Mouse (Mus musculus) CH12.LX (cell line): ENCODE measurements at regions not wholly inside any gene's neighbourhood (a gene's known extent, or its start where the extent isn't known, plus 50 kb on each side); places are given as distances from the start of the nearest gene placed in this dataset.

Experiments used
- DNase-seq: peaks from one replicate; pipeline ENCODE4 v3.0.0-alpha.2; 2013; ENCODE audit errors: extremely low read depth
- H3K27ac ChIP-seq: 2 replicates; pipeline ENCODE4 v1.5.1; 2012; ENCODE audit warnings: low read depth, mild to moderate bottlenecking, control low read depth, moderate library complexity; ENCODE audit not compliant: insufficient read depth
- H3K27me3 ChIP-seq: replicated peaks from 2 replicates; pipeline ENCODE3; 2012; ENCODE audit warnings: inconsistent platforms
- H3K36me3 ChIP-seq, 2 experiments: replicated peaks in 1 of 2; 2 replicates each; pipeline versions ENCODE3 to v1.6.1; 2012; ENCODE audit warnings: inconsistent platforms in 1 of 2, low read length in 1 of 2, mild to moderate bottlenecking in 1 of 2, mixed read lengths in 1 of 2, moderate library complexity in 1 of 2; ENCODE audit not compliant: control insufficient read depth in 1 of 2, insufficient read depth in 1 of 2
- H3K4me1 ChIP-seq, 2 experiments: 2 replicates each; pipeline ENCODE4 v1.6.1; 2012; ENCODE audit warnings: inconsistent platforms in 1 of 2, moderate library complexity in 1 of 2; ENCODE audit not compliant: insufficient read depth in 2 of 2, control insufficient read depth in 1 of 2
- H3K4me2 ChIP-seq: 2 replicates; pipeline ENCODE4 v1.6.1; 2012; ENCODE audit warnings: low read depth, mild to moderate bottlenecking, control low read depth; ENCODE audit not compliant: poor library complexity, insufficient read depth, severe bottlenecking
- H3K4me3 ChIP-seq, 3 experiments: fragments of 150-350 bp in 1 of 3; sonication (generic) in 1 of 3; replicated peaks in 1 of 3; 2 replicates each; pipeline versions ENCODE3 to v1.5.1; 2011 to 2012; ENCODE audit warnings: low read depth in 2 of 3, low read length in 2 of 3, mild to moderate bottlenecking in 2 of 3, moderate library complexity in 2 of 3, control low read depth in 1 of 3, improper control_type of control experiment in 1 of 3, inconsistent platforms in 1 of 3, mixed read lengths in 1 of 3; ENCODE audit not compliant: poor library complexity in 1 of 3
- H3K79me2 ChIP-seq: replicated peaks from 2 replicates; pipeline ENCODE4 v1.6.1; 2012; ENCODE audit warnings: mild to moderate bottlenecking, moderate library complexity; ENCODE audit not compliant: control insufficient read depth, poor library complexity, insufficient read depth, severe bottlenecking; ENCODE audit errors: extremely low read depth
- H3K9ac ChIP-seq: 2 replicates; pipeline ENCODE4 v1.6.1; 2012; ENCODE audit warnings: low read depth, mild to moderate bottlenecking, control low read depth, moderate library complexity; ENCODE audit not compliant: insufficient read depth
- H3K9me3 ChIP-seq: replicated peaks from 2 replicates; pipeline ENCODE3; 2012; ENCODE audit warnings: low read length, inconsistent platforms, mixed read lengths
- CHD1 ChIP-seq: IDR thresholded peaks from 2 replicates; pipeline ENCODE4 v1.6.1; 2012; ENCODE audit warnings: low read depth, low read length, improper control_type of control experiment, inconsistent platforms
- CTCF ChIP-seq, 2 experiments: IDR thresholded peaks in 1 of 2; conservative IDR thresholded peaks in 1 of 2; 2 replicates each; pipeline ENCODE4 v1.5.1; 2011 to 2012; ENCODE audit warnings: low read depth in 2 of 2, low read length in 2 of 2, improper control_type of control experiment in 1 of 2, inconsistent platforms in 1 of 2, mild to moderate bottlenecking in 1 of 2, moderate library complexity in 1 of 2
- ETS1 ChIP-seq: conservative IDR thresholded peaks from 2 replicates; pipeline ENCODE4 v1.6.1; 2012; ENCODE audit warnings: low read depth, mild to moderate bottlenecking, inconsistent platforms, low read length, improper control_type of control experiment, moderate library complexity
- JUN ChIP-seq: IDR thresholded peaks from 2 replicates; pipeline ENCODE4 v1.6.1; 2011; ENCODE audit warnings: low read depth, mild to moderate bottlenecking, low read length, improper control_type of control experiment, moderate library complexity; ENCODE audit not compliant: insufficient read depth
- JUND ChIP-seq: conservative IDR thresholded peaks from 2 replicates; pipeline ENCODE4 v1.6.1; 2011; ENCODE audit warnings: low read depth, low read length, improper control_type of control experiment
- KAT2A ChIP-seq: IDR thresholded peaks from 2 replicates; pipeline ENCODE4 v1.6.1; 2012; ENCODE audit warnings: low read length, improper control_type of control experiment, inconsistent platforms; ENCODE audit not compliant: insufficient replicate concordance
- MAFK ChIP-seq: IDR thresholded peaks from 2 replicates; pipeline ENCODE4 v1.6.1; 2011; ENCODE audit warnings: low read length, improper control_type of control experiment; ENCODE audit not compliant: insufficient replicate concordance
- MAZ ChIP-seq: IDR thresholded peaks from 2 replicates; pipeline ENCODE4 v1.6.1; 2012; ENCODE audit warnings: low read depth, mild to moderate bottlenecking, inconsistent platforms, low read length, improper control_type of control experiment, moderate library complexity
- MEF2A ChIP-seq: IDR thresholded peaks from 2 replicates; pipeline ENCODE4 v1.6.1; 2014; ENCODE audit warnings: low read depth, mild to moderate bottlenecking, inconsistent platforms, low read length, improper control_type of control experiment, borderline replicate concordance
- NRF1 ChIP-seq: IDR thresholded peaks from 2 replicates; pipeline ENCODE4 v1.6.1; 2014; ENCODE audit warnings: low read depth, mild to moderate bottlenecking, inconsistent platforms, low read length, improper control_type of control experiment, moderate library complexity
- TBP ChIP-seq: conservative IDR thresholded peaks from 2 replicates; pipeline ENCODE4 v1.6.1; 2011; ENCODE audit warnings: low read depth, low read length, improper control_type of control experiment
- ZC3H11A ChIP-seq: IDR thresholded peaks from 2 replicates; pipeline ENCODE4 v1.6.1; 2012; ENCODE audit warnings: low read depth, mild to moderate bottlenecking, inconsistent platforms, low read length, improper control_type of control experiment
- ZKSCAN1 ChIP-seq: IDR thresholded peaks from 2 replicates; pipeline ENCODE4 v1.6.1; 2012; ENCODE audit warnings: low read depth, inconsistent platforms, low read length, improper control_type of control experiment, borderline replicate concordance
- ZNF384 ChIP-seq: IDR thresholded peaks from 2 replicates; pipeline ENCODE4 v1.6.1; 2012; ENCODE audit warnings: low read depth, low read length, improper control_type of control experiment, inconsistent platforms
- dilution Hi-C: fragments of 300-500 bp; cut with MboI; formaldehyde crosslinking; loops from 2 replicates; pipeline ENCODE4 v1.14.3; 2020; ENCODE audit warnings: low sequenced_read_pairs; ENCODE audit not compliant: extremely low pct_unique_long_range_greater_than_20kb, extremely low pct_ligation_motif_present
- in situ Hi-C: fragments of 300-500 bp; cut with MboI; formaldehyde crosslinking; loops from 3 replicates; pipeline ENCODE4 v1.14.3; 2019; ENCODE audit warnings: low sequenced_read_pairs, low pct_ligation_motif_present, low pct_unique_long_range_greater_than_20kb, mixed read lengths

DNA sequence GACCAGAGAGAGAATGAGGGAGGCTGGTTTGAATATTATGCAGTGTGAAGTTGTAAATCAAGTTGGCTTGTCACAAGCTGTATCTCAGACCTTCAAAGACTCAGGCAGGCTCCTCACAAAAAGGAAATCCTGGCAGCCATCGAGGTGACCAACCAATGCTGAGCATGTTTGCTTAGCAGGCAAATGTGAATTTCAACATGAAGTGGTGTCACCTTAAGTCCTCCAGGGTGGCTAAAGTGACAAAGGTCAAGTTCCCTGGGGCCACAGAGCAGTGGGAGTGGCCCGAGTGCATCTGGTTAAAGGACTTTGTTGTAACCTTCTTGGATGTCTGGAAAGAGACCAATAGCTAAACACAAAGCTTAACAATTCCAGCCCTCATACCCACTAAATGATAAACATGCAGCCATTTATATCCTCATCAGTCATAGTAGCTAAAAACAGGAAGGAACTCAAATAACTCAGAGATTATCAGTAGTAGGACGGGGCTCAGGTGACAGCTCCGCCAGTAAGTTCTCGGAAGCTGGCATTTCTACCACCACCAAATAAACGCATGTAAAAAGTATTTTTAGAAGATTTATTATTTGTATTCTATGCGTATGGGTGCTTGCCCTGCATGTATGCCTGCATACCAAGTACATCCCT lies 258.6 kb upstream of the Stt3b start:
- Histone ChIP-seq H3K9ac (no peak overlapping the region), H3K4me1 (peaks cover 0 to 23% of the 10 kb centered on the region in 2 experiments; a peak in 2 of 4 replicates), H3K36me3 (no peaks in the 10 kb centered on the region), H3K4me2 (no peak overlapping the region), H3K27me3 (no peaks in the 10 kb centered on the region), H3K9me3 (peaks cover 2% of the 10 kb centered on the region), H3K4me3 (no peak overlapping the region), H3K79me2 (no peaks in the 10 kb centered on the region), H3K27ac (no peak overlapping the region)
- TF ChIP-seq KAT2A, result no peak
- no peak for TF ChIP-seq JUND
- TF ChIP-seq ZC3H11A, result no peak
- no peak for TF ChIP-seq CTCF (conservative IDR thresholded peaks at IDR 0.05 in 1 of 2, IDR thresholded peaks at IDR 0.05 in 1 of 2; ENCODE audit: low read depth in 2 of 2, low read length in 2 of 2)
- no peak for TF ChIP-seq TBP
- TF ChIP-seq JUN, result no peak
- no peak for TF ChIP-seq CHD1
- TF ChIP-seq ZKSCAN1, result no peak
- no peak for TF ChIP-seq MEF2A
- no peak for TF ChIP-seq NRF1
- no peak for TF ChIP-seq ETS1
- TF ChIP-seq ZNF384, result no peak
- no peak for TF ChIP-seq MAFK
- no peak for TF ChIP-seq MAZ
- in situ Hi-C loops, result no loop called here
- no peak for DNase-seq
- dilution Hi-C loops, result no loop called here

DNA sequence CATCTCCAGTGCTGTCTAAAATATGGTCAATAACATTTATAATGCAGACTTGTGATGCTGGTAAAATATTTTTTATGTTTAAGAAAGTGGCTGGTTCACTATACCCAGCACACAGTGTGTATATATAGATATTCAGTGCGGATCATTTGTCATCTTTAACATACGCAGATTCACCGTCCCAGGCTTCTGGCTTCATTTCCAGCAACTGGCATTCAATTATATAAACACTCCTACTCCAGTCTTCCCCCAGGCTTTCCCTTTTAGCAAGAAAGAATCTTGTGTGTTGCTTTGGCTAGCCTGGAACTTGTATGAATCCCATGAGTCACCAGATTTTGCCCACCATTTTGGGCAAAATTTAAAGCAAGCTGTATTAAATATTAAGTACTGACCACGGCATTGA lies 260.8 kb upstream of the Stt3b start:
- Histone ChIP-seq H3K9me3 (peaks cover 2% of the 10 kb centered on the region), H3K4me3 (no peak overlapping the region), H3K79me2 (no peaks in the 10 kb centered on the region), H3K27me3 (no peaks in the 10 kb centered on the region), H3K36me3 (no peaks in the 10 kb centered on the region), H3K4me2 (no peak overlapping the region), H3K27ac (no peak overlapping the region), H3K9ac (no peak overlapping the region), H3K4me1 (peaks cover 0 to 19% of the 10 kb centered on the region in 2 experiments; a peak in 2 of 4 replicates)
- in situ Hi-C loops (no loop called here), dilution Hi-C loops (no loop called here)
- no peak for DNase-seq
- TF ChIP-seq JUND, result no peak
- no peak for TF ChIP-seq MAFK
